Mouse (Mus musculus) ES-Bruce4 (cell line): ENCODE data around the gene Nup205. TPM values are rescaled to one million over a fixed set of nuclear protein-coding genes. Genes with fewer than 3 reads are reported as not detected.

Experiments
- H3K27ac ChIP-seq: 2 replicates; pipeline ENCODE4 v1.5.1; 2012; ENCODE audit warnings: low read length, inconsistent platforms; ENCODE audit not compliant: insufficient read depth
- H3K27me3 ChIP-seq: 2 replicates; pipeline ENCODE4 v1.6.1; 2012; ENCODE audit warnings: mild to moderate bottlenecking, low read length, inconsistent platforms; ENCODE audit not compliant: control insufficient read depth, poor library complexity, insufficient read depth, severe bottlenecking
- H3K36me3 ChIP-seq: 2 replicates; pipeline ENCODE4 v1.6.1; 2012; ENCODE audit warnings: inconsistent platforms, mild to moderate bottlenecking, low read length, moderate library complexity; ENCODE audit not compliant: control insufficient read depth, poor library complexity, insufficient read depth, severe bottlenecking
- H3K4me1 ChIP-seq: one replicate; pipeline ENCODE4 v1.8.1; 2011; ENCODE audit warnings: low read length; ENCODE audit not compliant: control insufficient read depth, insufficient read depth
- H3K4me3 ChIP-seq: 2 replicates; pipeline ENCODE4 v1.5.1; 2011; ENCODE audit warnings: low read depth, mild to moderate bottlenecking, low read length
- H3K9ac ChIP-seq: 2 replicates; pipeline ENCODE4 v1.6.1; 2012; ENCODE audit warnings: low read depth, mild to moderate bottlenecking, inconsistent platforms; ENCODE audit not compliant: poor library complexity, severe bottlenecking
- H3K9me3 ChIP-seq: replicated peaks from 2 replicates; pipeline ENCODE4 v1.6.1; 2012; ENCODE audit warnings: mild to moderate bottlenecking, low read length, inconsistent platforms; ENCODE audit not compliant: control insufficient read depth, poor library complexity, insufficient read depth, severe bottlenecking
- CTCF ChIP-seq: IDR thresholded peaks from one replicate; pipeline ENCODE4 v1.8.1; 2011; ENCODE audit warnings: low read depth, low read length
- EP300 ChIP-seq: IDR thresholded peaks from 2 replicates; pipeline ENCODE4 v1.6.1; 2011; ENCODE audit warnings: low read depth, low read length; ENCODE audit not compliant: insufficient read depth
- POLR2A ChIP-seq: IDR thresholded peaks from one replicate; pipeline ENCODE4 v1.8.1; 2011; ENCODE audit warnings: low read length; ENCODE audit not compliant: insufficient read depth
- polyA plus RNA-seq: library from polyadenylated mRNA; stranded (reverse); fragments of >200 nt; gene quantifications from 2 replicates; pipeline ENCODE4 v1.2.4, GENCODE M21; 2011; ENCODE audit warnings: low read depth; ENCODE audit not compliant: missing spikeins, insufficient read depth, insufficient read length

Gene Nup205
- polyA plus RNA-seq, 1 experiment = 151 TPM

DNA sequence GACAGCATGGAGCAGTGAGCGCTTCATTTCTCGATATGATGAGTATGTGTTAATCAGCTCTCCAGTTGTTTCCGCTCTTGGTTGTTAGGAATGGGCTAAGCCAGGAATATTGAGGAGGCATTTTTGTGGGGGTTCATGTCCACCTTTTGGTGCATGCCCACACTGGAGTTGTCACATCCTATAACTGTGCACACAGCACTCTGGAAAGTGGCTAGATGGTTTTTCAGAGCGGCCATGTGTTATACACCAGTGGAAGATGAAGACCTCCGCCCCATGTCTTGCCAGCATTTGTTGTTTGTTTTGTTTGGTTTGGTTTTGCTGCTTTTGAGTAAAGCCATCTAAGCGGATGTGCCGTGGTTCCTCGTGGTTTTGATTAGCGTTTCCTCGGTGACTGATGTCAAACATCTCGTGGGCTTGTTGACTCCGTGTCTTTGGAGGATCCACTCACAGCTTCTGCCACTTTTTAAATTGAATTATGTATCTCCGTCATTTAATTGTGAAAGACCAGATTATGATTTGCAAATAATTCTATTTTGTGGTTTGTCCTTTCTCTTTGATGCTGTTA lies 80.5 kb downstream of the Nup205 start:
- peaks cover 14% of the 10 kb centered on the region for H3K36me3 ChIP-seq
- TF ChIP-seq CTCF = no peak
- TF ChIP-seq POLR2A = no peak
- H3K4me1 ChIP-seq = no peaks in the 10 kb centered on the region
- H3K9me3 ChIP-seq = no peaks in the 10 kb centered on the region
- no peak overlapping the region for H3K4me3 ChIP-seq
- no peak overlapping the region for H3K9ac ChIP-seq
- no peaks in the 10 kb centered on the region for H3K27me3 ChIP-seq
- H3K27ac ChIP-seq = no peak overlapping the region

DNA sequence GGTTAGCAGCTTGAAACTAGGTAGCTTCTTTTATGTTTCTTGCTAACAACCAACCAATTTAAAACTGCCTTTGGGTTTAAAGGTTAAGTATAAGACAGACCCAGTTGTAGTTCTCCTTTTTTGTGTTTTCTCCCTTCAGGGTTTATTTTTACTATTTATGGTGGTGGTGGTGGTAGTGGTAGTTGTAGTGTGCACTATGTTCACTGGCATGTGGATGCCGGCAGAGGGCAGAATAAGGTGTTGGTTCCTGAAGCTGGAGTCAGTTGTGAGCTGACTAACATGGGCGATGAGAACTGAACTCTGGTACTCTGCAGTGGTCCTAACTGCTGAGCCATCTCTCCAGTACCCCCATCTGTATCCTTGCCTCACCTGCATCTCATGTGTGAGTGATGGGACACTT lies 81.7 kb downstream of the Nup205 start:
- Histone ChIP-seq H3K36me3 (peaks cover 14% of the 10 kb centered on the region), H3K9ac (no peak overlapping the region), H3K27me3 (no peaks in the 10 kb centered on the region), H3K27ac (no peak overlapping the region), H3K4me3 (no peak overlapping the region), H3K9me3 (no peaks in the 10 kb centered on the region), H3K4me1 (no peaks in the 10 kb centered on the region)
- peak; percentile 15 for TF ChIP-seq CTCF
- no peak for TF ChIP-seq POLR2A
- no peak for TF ChIP-seq EP300

DNA sequence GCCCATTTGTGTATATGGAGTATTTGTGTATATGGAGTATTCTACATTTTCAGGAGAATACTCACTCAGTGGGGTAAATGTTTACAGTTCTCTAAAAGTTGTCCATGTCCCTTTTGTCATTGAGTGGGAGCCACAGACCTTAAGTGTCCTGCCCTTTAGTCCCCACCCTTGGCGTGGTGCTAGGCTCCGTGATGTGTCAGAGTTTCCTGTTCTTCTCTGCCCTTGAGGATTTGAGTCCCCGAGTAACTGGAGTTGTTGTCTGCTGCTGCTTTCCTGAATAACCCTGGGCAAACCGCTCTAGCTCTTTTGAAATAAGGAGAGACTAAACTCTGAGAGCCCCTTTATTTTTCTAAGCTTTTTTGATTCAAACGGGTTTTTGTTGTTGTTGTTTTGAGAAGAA lies 82.3 kb downstream of the Nup205 start:
- Histone ChIP-seq H3K27ac (no peak overlapping the region), H3K4me1 (no peaks in the 10 kb centered on the region), H3K9ac (no peak overlapping the region), H3K9me3 (no peaks in the 10 kb centered on the region), H3K36me3 (peaks cover 14% of the 10 kb centered on the region), H3K4me3 (no peak overlapping the region), H3K27me3 (no peaks in the 10 kb centered on the region)
- TF ChIP-seq EP300 = no peak
- no peak for TF ChIP-seq CTCF

DNA sequence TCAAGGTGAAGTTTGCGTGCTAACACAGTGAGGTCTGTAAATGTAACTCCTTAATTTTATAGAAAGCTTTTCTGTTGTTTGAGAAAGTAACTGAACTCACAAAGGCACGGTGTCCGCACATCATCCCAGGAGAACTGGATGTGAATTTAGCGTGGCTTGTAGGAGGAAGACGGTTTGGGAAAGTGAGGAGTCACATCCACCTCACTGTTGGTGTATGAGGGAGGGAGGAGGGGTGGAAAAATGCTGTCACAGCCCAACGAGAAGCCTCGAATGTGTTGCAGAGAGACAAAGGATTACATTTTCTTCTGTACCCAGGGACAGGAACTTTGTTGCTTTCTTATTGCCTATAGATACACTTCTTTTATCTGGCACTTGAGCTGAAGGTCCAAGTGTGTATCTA lies 83.3 kb downstream of the Nup205 start:
- no peak for TF ChIP-seq EP300
- no peak for TF ChIP-seq POLR2A
- TF ChIP-seq CTCF = no peak
- Histone ChIP-seq H3K27ac (no peak overlapping the region), H3K9ac (no peak overlapping the region), H3K36me3 (peaks cover 14% of the 10 kb centered on the region), H3K9me3 (no peaks in the 10 kb centered on the region), H3K27me3 (no peaks in the 10 kb centered on the region), H3K4me1 (no peaks in the 10 kb centered on the region), H3K4me3 (no peak overlapping the region)

DNA sequence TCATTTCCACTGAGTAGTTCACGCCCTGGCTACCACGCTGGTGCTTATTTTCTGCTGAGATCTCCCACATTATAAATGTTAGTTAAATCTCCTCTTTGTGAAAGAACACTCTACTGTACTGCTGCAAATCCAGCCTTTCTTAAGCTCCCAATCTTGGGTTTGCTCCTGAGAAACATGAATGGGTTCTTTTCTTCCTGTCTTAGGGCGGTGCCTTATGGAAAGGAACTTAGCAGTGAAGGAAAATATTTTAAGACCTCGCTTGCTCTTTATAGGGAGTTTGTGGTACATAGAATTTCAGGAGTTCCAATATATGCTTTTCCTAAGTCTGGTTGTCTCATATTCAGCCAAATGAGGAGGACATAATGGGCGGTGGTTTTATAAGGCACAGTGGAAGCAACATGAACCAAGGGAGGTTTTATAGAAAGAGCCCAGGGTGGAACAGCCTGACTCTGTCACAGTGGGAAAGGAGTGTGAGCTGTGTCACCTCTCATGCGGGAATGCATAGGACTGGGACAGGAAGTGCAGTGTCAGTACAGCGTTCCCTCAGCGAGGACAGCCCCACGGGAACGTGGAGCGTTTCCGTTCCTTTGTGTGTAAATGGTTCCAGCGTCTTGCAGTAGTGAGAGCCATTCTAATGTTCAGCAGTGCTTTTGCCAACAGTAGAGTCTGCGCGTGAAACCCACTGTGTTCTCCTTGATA lies 88.5 kb downstream of the Nup205 start:
- Histone ChIP-seq H3K4me1 (no peaks in the 10 kb centered on the region), H3K27ac (no peak overlapping the region), H3K9ac (no peak overlapping the region), H3K9me3 (no peaks in the 10 kb centered on the region), H3K27me3 (no peaks in the 10 kb centered on the region), H3K36me3 (peaks cover 14% of the 10 kb centered on the region), H3K4me3 (no peak overlapping the region)
- TF ChIP-seq EP300 (no peak), POLR2A (no peak), CTCF (no peak)

DNA sequence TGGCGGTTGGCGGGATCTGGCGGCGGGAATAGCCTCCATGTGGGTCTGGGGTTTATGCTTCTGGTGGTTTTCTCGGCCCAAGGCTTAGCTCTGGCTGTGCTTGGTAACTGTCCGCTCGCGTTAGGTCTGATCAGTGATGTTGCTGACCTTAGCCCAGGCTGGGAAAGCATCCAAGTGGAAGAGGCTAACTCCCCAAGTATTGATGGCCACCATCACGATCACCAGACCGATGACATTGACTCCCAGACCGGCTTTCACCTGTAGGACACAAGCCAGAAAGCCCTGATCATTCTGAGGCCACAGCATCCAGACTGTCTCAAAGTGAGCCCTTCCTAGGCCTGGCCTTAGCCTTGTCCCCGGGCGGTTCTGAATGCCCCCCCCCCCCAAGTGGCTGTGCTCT lies 91.5 kb downstream of the Nup205 start:
- no peaks in the 10 kb centered on the region for H3K4me1 ChIP-seq
- H3K4me3 ChIP-seq = peak overlapping the region; percentile 57
- H3K27me3 ChIP-seq = no peaks in the 10 kb centered on the region
- H3K27ac ChIP-seq = no peak overlapping the region
- H3K36me3 ChIP-seq = no peaks in the 10 kb centered on the region
- no peak for TF ChIP-seq CTCF
- TF ChIP-seq EP300 = no peak
- TF ChIP-seq POLR2A = no peak
- H3K9ac ChIP-seq = peak overlapping the region; percentile 10; the same call in 1 of the 2 replicates
- H3K9me3 ChIP-seq = no peaks in the 10 kb centered on the region
